Mouse (Mus musculus): ENCODE measurements at regions not wholly inside any gene's neighbourhood (a gene's known extent, or its start where the extent isn't known, plus 50 kb on each side); places are given as distances from the start of the nearest gene placed in this dataset.

DNA sequence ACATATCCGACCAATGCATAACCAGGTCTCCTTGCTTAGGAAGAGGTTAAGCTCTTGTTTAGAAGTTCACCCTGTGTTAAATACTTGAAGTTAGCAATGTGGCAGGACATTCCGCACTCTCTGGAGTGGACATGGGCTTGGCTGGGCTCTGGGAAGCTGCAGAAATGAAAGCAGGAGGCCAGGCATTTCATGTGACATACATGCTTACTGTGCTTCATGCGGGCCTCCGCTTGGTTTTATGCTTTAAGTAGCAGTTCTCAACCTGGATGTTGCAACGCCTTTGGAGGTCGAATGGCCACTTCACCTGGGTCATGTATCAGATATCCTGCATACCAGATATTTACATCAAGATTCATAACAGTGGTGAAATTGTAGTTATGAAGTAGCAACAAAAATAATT lies 93.2 kb upstream of the Arid5b start:
- no peak for TF ChIP-seq CTCF (conservative IDR thresholded peaks at IDR 0.05; ENCODE audit: insufficient read depth, insufficient read length, low read depth, low read length)
- TF ChIP-seq POLR2A (IDR thresholded peaks at IDR 0.05; ENCODE audit: low read depth, low read length), result no peak

Measured in kidney, adult 2 months (tissue).